ENCODE assay signal across 15 mouse cellular contexts in genomic region chr2:180235788-180236187, GRCm38 (mm10). TPM values are rescaled to one million over a fixed set of nuclear protein-coding genes. Genes with fewer than 3 reads are reported as not detected.
DNase-seq lines count a peak whose midpoint lies in the region; ATAC-seq lines count a peak whose summit lies in the region.
"Had no signal": no experiment of that assay in that cellular context is flagged by ENCODE, and none has a peak within 500 bp of the region (broad histone marks: within the 10 kb centered on the region; RNA-seq: fewer than 3 reads in every experiment).

No protein-coding gene starts in this region.

- no peak overlapping the region for H3K9ac ChIP-seq in liver, embryonic 11.5 days (ENCODE audit: low read depth, low read length)
- H3K9ac ChIP-seq in stomach, embryonic 15.5 days = no peak overlapping the region
- H3K9ac ChIP-seq: forebrain, embryonic 12.5 days had no signal

- peak overlapping the region; percentile 85 for H3K27ac ChIP-seq in heart, embryonic 10.5 days
- H3K27ac ChIP-seq in liver, embryonic 11.5 days (ENCODE audit: low read depth, low read length) = peak overlapping the region; percentile 59; the same call in 1 of the 2 replicates
- H3K27ac ChIP-seq in limb, embryonic 10.5 days = 0 out of 2 replicates have a peak overlapping the region, but pooled peaks have one; percentile 34
- H3K27ac ChIP-seq in stomach, embryonic 15.5 days = peak overlapping the region; percentile 89
- H3K27ac ChIP-seq: forebrain, embryonic 12.5 days had no signal

- no peak for ATAC-seq in liver, embryonic 11.5 days (replicated peaks; ENCODE audit: low FRiP score)
- no peak for ATAC-seq in stomach, embryonic 15.5 days (ENCODE audit: insufficient read depth, low FRiP score, low read depth)
- ATAC-seq: inflammation-experienced regulatory T-cells, adult 6 months had no signal

- no peaks in the 10 kb centered on the region for H3K27me3 ChIP-seq in heart, embryonic 10.5 days (ENCODE audit: insufficient read depth, poor library complexity, severe bottlenecking)
- H3K27me3 ChIP-seq in liver, embryonic 11.5 days (replicated peaks; ENCODE audit: control insufficient read depth, insufficient read depth, low read length) = no peaks in the 10 kb centered on the region
- no peaks in the 10 kb centered on the region for H3K27me3 ChIP-seq in limb, embryonic 10.5 days (ENCODE audit: low read depth, poor library complexity, severe bottlenecking)
- H3K27me3 ChIP-seq in stomach, embryonic 15.5 days (replicated peaks) = no peaks in the 10 kb centered on the region
- H3K27me3 ChIP-seq: forebrain, embryonic 12.5 days had no signal

- no peak overlapping the region; the same call in 1 of the 2 replicates for H3K4me2 ChIP-seq in liver, embryonic 11.5 days
- H3K4me2 ChIP-seq in stomach, embryonic 15.5 days = no peak overlapping the region
- H3K4me2 ChIP-seq: forebrain, embryonic 12.5 days had no signal

- no peaks in the 10 kb centered on the region for H3K9me3 ChIP-seq in heart, embryonic 10.5 days
- H3K9me3 ChIP-seq in liver, embryonic 11.5 days (ENCODE audit: control insufficient read depth, low read length) = no peaks in the 10 kb centered on the region
- H3K9me3 ChIP-seq in limb, embryonic 10.5 days (replicated peaks) = no peaks in the 10 kb centered on the region
- no peaks in the 10 kb centered on the region for H3K9me3 ChIP-seq in stomach, embryonic 15.5 days
- H3K9me3 ChIP-seq: forebrain, embryonic 12.5 days had no signal

- DNase-seq in heart, embryonic 10.5 days (ENCODE audit: low spot score) = no peak
- no peak for DNase-seq in heart, adult 8-10 months (ENCODE audit: low spot score)
- no peak for DNase-seq in liver, embryonic 11.5 days (ENCODE audit: low spot score)
- no peak for DNase-seq in liver
- no peak for DNase-seq in limb, embryonic 10.5 days (ENCODE audit: low spot score)
- no peak for DNase-seq in gastrocnemius, postnatal 4 days (ENCODE audit: low spot score in 2 of 2)
- DNase-seq in layer of hippocampus, postnatal 14 days (ENCODE audit: low spot score in 2 of 2) = no peak
- DNase-seq: adrenal gland, adult 8-10 months; gastrocnemius, postnatal 10 days had no signal

- H3K4me3 ChIP-seq in heart, embryonic 10.5 days = no peak overlapping the region
- H3K4me3 ChIP-seq in liver, embryonic 11.5 days (ENCODE audit: low read depth, low read length) = no peak overlapping the region
- H3K4me3 ChIP-seq in limb, embryonic 10.5 days = no peak overlapping the region
- H3K4me3 ChIP-seq in stomach, embryonic 15.5 days (replicated peaks) = no peak overlapping the region
- H3K4me3 ChIP-seq: forebrain, embryonic 12.5 days; myocyte had no signal

- 73% methylated on average over 4 of the region's 4 CpGs for WGBS in heart, embryonic 10.5 days
- whole genome bisulfite sequencing in liver, embryonic 11.5 days = 70% methylated on average over 4 of the region's 4 CpGs
- WGBS in limb, embryonic 10.5 days = 94% methylated on average over 4 of the region's 4 CpGs
- 77% methylated on average over 4 of the region's 4 CpGs for WGBS in stomach, embryonic 15.5 days

- no peaks in the 10 kb centered on the region for H3K36me3 ChIP-seq in heart, embryonic 10.5 days
- no peaks in the 10 kb centered on the region for H3K36me3 ChIP-seq in liver, embryonic 11.5 days (ENCODE audit: control insufficient read depth, insufficient read depth, low read length)
- no peaks in the 10 kb centered on the region for H3K36me3 ChIP-seq in limb, embryonic 10.5 days
- no peaks in the 10 kb centered on the region for H3K36me3 ChIP-seq in stomach, embryonic 15.5 days
- H3K36me3 ChIP-seq: forebrain, embryonic 12.5 days had no signal

- H3K4me1 ChIP-seq in heart, embryonic 10.5 days = peaks cover 64% of the 10 kb centered on the region
- H3K4me1 ChIP-seq in liver, embryonic 11.5 days (replicated peaks; ENCODE audit: control insufficient read depth, insufficient read depth, low read length) = peaks cover 42% of the 10 kb centered on the region
- H3K4me1 ChIP-seq in limb, embryonic 10.5 days = peaks cover 19% of the 10 kb centered on the region
- peaks cover 25% of the 10 kb centered on the region for H3K4me1 ChIP-seq in stomach, embryonic 15.5 days

RNA-seq across cellular contexts. Expression of gene Lama5, which starts 10.1 kb away (rescaled TPM):
- polyA plus RNA-seq in heart, embryonic 10.5 days (2016; fragmentation: Nextera tagmentation; extraction: Ambion mirVana) = 23.6 and 30.8 TPM in 2 replicates
- total RNA-seq in heart, adult 8-10 months (2022) = 100 to 1,000 TPM in 1 of 4 experiments, 10 to 100 TPM in 3; 78.1 to 110 (median 93.3) TPM
- 10.7 and 15.5 TPM in 2 replicates for polyA plus RNA-seq in liver, embryonic 11.5 days (2014; fragmentation: Nextera tagmentation; extraction: Ambion mirVana)
- 18.1 and 18.2 TPM in 2 replicates for polyA plus RNA-seq in limb, embryonic 10.5 days (2016; fragmentation: Nextera tagmentation; extraction: Ambion mirVana)
- 45.6 and 47.5 TPM in 2 replicates for polyA plus RNA-seq in stomach, embryonic 15.5 days (2015; fragmentation: Nextera tagmentation; extraction: Ambion mirVana)
- total RNA-seq in gastrocnemius, postnatal 4 days (2021) = 10 to 100 TPM; 32.3 to 42.7 TPM
- total RNA-seq in layer of hippocampus, postnatal 14 days (2021) = 10 to 100 TPM in 1 of 2 experiments, 1 to 10 TPM in 1; 7.3 to 10.7 TPM

RNA-seq across cellular contexts. Expression of gene Rps21, which starts 21.4 kb away (rescaled TPM):
- polyA plus RNA-seq in heart, embryonic 10.5 days (2016; fragmentation: Nextera tagmentation; extraction: Ambion mirVana) = 332 and 360 TPM in 2 replicates
- total RNA-seq in heart, adult 8-10 months (2022) = 100 to 1,000 TPM; 452 to 674 (median 565) TPM
- polyA plus RNA-seq in liver, embryonic 11.5 days (2014; fragmentation: Nextera tagmentation; extraction: Ambion mirVana) = 736 and 852 TPM in 2 replicates
- polyA plus RNA-seq in limb, embryonic 10.5 days (2016; fragmentation: Nextera tagmentation; extraction: Ambion mirVana) = 530 and 637 TPM in 2 replicates
- polyA plus RNA-seq in stomach, embryonic 15.5 days (2015; fragmentation: Nextera tagmentation; extraction: Ambion mirVana) = 516 and 531 TPM in 2 replicates
- 100 to 1,000 TPM; 786 to 791 TPM for total RNA-seq in gastrocnemius, postnatal 4 days (2021)
- 100 to 1,000 TPM; 571 to 582 TPM for total RNA-seq in layer of hippocampus, postnatal 14 days (2021)

RNA-seq across cellular contexts. Expression of gene Cables2, which starts 37.5 kb away (rescaled TPM):
- 12.4 and 13.1 TPM in 2 replicates for polyA plus RNA-seq in heart, embryonic 10.5 days (2016; fragmentation: Nextera tagmentation; extraction: Ambion mirVana)
- 10 to 100 TPM; 12.1 to 14.1 (median 12.6) TPM for total RNA-seq in heart, adult 8-10 months (2022)
- polyA plus RNA-seq in liver, embryonic 11.5 days (2014; fragmentation: Nextera tagmentation; extraction: Ambion mirVana) = 9.4 and 9.6 TPM in 2 replicates
- 14.6 and 16.4 TPM in 2 replicates for polyA plus RNA-seq in limb, embryonic 10.5 days (2016; fragmentation: Nextera tagmentation; extraction: Ambion mirVana)
- 14.5 and 15.2 TPM in 2 replicates for polyA plus RNA-seq in stomach, embryonic 15.5 days (2015; fragmentation: Nextera tagmentation; extraction: Ambion mirVana)
- 10 to 100 TPM; 13.4 to 14.6 TPM for total RNA-seq in gastrocnemius, postnatal 4 days (2021)
- total RNA-seq in layer of hippocampus, postnatal 14 days (2021) = 10 to 100 TPM; 40.2 to 43.6 TPM

RNA-seq across cellular contexts. Expression of gene Rbbp8nl, which starts 53.9 kb away (rescaled TPM):
- 0.16 and 0.68 TPM in 2 replicates for polyA plus RNA-seq in heart, embryonic 10.5 days (2016; fragmentation: Nextera tagmentation; extraction: Ambion mirVana)
- not detected for total RNA-seq in heart, adult 8-10 months (2022)
- polyA plus RNA-seq in liver, embryonic 11.5 days (2014; fragmentation: Nextera tagmentation; extraction: Ambion mirVana) = 0.10 and 0.16 TPM in 2 replicates
- polyA plus RNA-seq in limb, embryonic 10.5 days (2016; fragmentation: Nextera tagmentation; extraction: Ambion mirVana) = 0.50 and 0.78 TPM in 2 replicates
- 3.1 and 3.4 TPM in 2 replicates for polyA plus RNA-seq in stomach, embryonic 15.5 days (2015; fragmentation: Nextera tagmentation; extraction: Ambion mirVana)
- not detected for total RNA-seq in gastrocnemius, postnatal 4 days (2021)
- total RNA-seq in layer of hippocampus, postnatal 14 days (2021) = not detected
- total RNA-seq: adrenal gland, adult 8-10 months; gastrocnemius, postnatal 10 days; left cerebral cortex, adult 18-20 months; megakaryocyte progenitor cell, adult 5-6 weeks had no signal
- polyA plus RNA-seq: inflammation-experienced regulatory T-cells, adult 6 months; myocyte had no signal

Comparison
In these comparisons a context has a peak if more than half of its experiments do, and no peak if none do; other contexts are left out.
1. H3K27ac ChIP-seq: peak in every context shown above with its lines; median percentile 89 in stomach, embryonic 15.5 days; 85 in heart, embryonic 10.5 days; 59 in liver, embryonic 11.5 days; 34 in limb, embryonic 10.5 days.